Mouse (Mus musculus) liver, adult 2 months (tissue): ENCODE measurements at regions not wholly inside any gene's neighbourhood (a gene's known extent, or its start where the extent isn't known, plus 50 kb on each side); places are given as distances from the start of the nearest gene placed in this dataset.

Experiments used
- DNase-seq: peaks from one replicate; pipeline ENCODE4 v3.0.0-alpha.2; 2011; ENCODE audit warnings: low read depth, low spot score; ENCODE audit errors: extremely low read depth
- H3K27ac ChIP-seq: fragments of 200-500 bp; replicated peaks from 2 replicates; pipeline ENCODE4 v1.5.1; 2012; ENCODE audit warnings: low read depth, mild to moderate bottlenecking, control low read depth, inconsistent platforms, low read length; ENCODE audit not compliant: insufficient read depth
- H3K27me3 ChIP-seq: fragments of 200-500 bp; 2 replicates; pipeline ENCODE4 v1.6.1; 2012; ENCODE audit warnings: mild to moderate bottlenecking, moderate library complexity, low read length, inconsistent platforms; ENCODE audit not compliant: control insufficient read depth, insufficient read depth
- H3K36me3 ChIP-seq: fragments of 200-500 bp; 2 replicates; pipeline ENCODE4 v1.6.1; 2012; ENCODE audit warnings: low read length, inconsistent platforms; ENCODE audit not compliant: control insufficient read depth, insufficient read depth
- H3K4me1 ChIP-seq: fragments of 200-500 bp; 2 replicates; pipeline ENCODE4 v1.6.1; 2011; ENCODE audit warnings: low read length; ENCODE audit not compliant: control insufficient read depth, insufficient read depth
- H3K4me3 ChIP-seq: fragments of 200-500 bp; 2 replicates; pipeline ENCODE4 v1.5.1; 2011; ENCODE audit warnings: low read depth, mild to moderate bottlenecking, control low read depth, low read length, moderate library complexity; ENCODE audit not compliant: insufficient read depth
- H3K79me2 ChIP-seq: fragments of 200-500 bp; 2 replicates; pipeline ENCODE4 v1.6.1; 2012; ENCODE audit warnings: inconsistent platforms, mild to moderate bottlenecking, low read length, moderate library complexity; ENCODE audit not compliant: control insufficient read depth, insufficient read depth
- H3K9ac ChIP-seq: fragments of 200-500 bp; 2 replicates; pipeline ENCODE4 v1.6.1; 2012; ENCODE audit warnings: low read depth, mild to moderate bottlenecking, control low read depth, inconsistent platforms, low read length
- CTCF ChIP-seq: fragments of 200-500 bp; IDR thresholded peaks from 2 replicates; pipeline ENCODE4 v1.5.1; 2011; ENCODE audit warnings: low read depth, low read length, control low read depth
- POLR2A ChIP-seq: fragments of 200-500 bp; IDR thresholded peaks from 2 replicates; pipeline ENCODE4 v1.6.1; 2011; ENCODE audit warnings: low read length, control low read depth; ENCODE audit not compliant: insufficient read depth; ENCODE audit errors: extremely low read depth
- WGBS: fragments of 180-500 bp; shearing (Covaris S2); methylation state at CpG from one replicate; pipeline ENCODE4 v1.1.7; 2018; 5-methylcytosine and 5-hydroxymethylcytosine counted together

DNA sequence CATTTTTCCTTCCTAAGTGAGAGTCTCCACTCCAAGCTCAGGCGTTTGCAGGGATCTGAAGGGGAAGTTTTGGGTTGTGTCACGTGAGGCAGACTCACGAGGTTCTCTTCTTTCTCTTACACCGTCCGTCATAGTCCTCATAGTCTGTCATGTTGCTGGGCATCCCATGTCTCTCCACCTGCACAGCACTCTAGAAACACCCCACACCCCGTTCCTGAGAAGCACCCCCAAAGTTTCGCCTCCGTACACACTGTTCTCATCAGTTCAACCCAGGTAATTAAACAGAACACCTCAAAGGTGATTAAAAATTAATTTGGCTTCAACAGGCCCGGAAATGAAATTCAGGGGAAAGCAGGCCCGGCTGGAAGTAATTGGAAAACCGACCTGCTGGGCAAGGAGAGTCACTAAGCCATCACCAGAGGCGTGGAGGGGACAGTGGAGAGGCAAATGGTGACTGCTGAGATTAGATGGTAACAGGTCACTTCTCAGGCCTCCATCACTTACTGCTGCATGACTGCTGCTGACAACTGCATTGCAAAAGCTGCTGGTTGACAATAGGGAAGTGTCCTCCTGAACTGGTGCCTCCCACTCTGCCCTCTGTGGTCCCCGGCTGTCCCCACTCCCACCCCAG lies 63.1 kb upstream of the Smndc1 start:
- Histone ChIP-seq H3K27ac (no peak overlapping the region), H3K4me3 (no peak overlapping the region), H3K36me3 (no peaks in the 10 kb centered on the region), H3K4me1 (no peaks in the 10 kb centered on the region), H3K9ac (no peak overlapping the region), H3K27me3 (no peaks in the 10 kb centered on the region), H3K79me2 (no peaks in the 10 kb centered on the region)
- TF ChIP-seq CTCF = no peak
- no peak for TF ChIP-seq POLR2A
- no peak for DNase-seq
- 88% methylated on average over 13 of the region's 13 CpGs for WGBS

- no peaks in the 10 kb centered on the region for H3K79me2 ChIP-seq
- no peak overlapping the region for H3K27ac ChIP-seq
- H3K36me3 ChIP-seq = no peaks in the 10 kb centered on the region
- H3K27me3 ChIP-seq = no peaks in the 10 kb centered on the region
- H3K9ac ChIP-seq = no peak overlapping the region
- H3K4me3 ChIP-seq = no peak overlapping the region
- DNase-seq = no peak
- H3K4me1 ChIP-seq = no peaks in the 10 kb centered on the region
- 61% methylated on average over 3 of the region's 3 CpGs for WGBS
- TF ChIP-seq CTCF = no peak
- no peak for TF ChIP-seq POLR2A
Measured at GRCm38 (mm10) chr19:53452360-53452759, 62.0 kb upstream of the Smndc1 start.

- DNase-seq = no peak
- Histone ChIP-seq H3K36me3 (no peaks in the 10 kb centered on the region), H3K9ac (no peak overlapping the region), H3K79me2 (no peaks in the 10 kb centered on the region), H3K27me3 (no peaks in the 10 kb centered on the region), H3K27ac (no peak overlapping the region), H3K4me3 (no peak overlapping the region), H3K4me1 (no peaks in the 10 kb centered on the region)
- TF ChIP-seq CTCF = no peak
- TF ChIP-seq POLR2A = no peak
- WGBS = 89% methylated on average over 13 of the region's 13 CpGs
Measured at GRCm38 (mm10) chr19:53451388-53451922, 61.1 kb upstream of the Smndc1 start.

DNA sequence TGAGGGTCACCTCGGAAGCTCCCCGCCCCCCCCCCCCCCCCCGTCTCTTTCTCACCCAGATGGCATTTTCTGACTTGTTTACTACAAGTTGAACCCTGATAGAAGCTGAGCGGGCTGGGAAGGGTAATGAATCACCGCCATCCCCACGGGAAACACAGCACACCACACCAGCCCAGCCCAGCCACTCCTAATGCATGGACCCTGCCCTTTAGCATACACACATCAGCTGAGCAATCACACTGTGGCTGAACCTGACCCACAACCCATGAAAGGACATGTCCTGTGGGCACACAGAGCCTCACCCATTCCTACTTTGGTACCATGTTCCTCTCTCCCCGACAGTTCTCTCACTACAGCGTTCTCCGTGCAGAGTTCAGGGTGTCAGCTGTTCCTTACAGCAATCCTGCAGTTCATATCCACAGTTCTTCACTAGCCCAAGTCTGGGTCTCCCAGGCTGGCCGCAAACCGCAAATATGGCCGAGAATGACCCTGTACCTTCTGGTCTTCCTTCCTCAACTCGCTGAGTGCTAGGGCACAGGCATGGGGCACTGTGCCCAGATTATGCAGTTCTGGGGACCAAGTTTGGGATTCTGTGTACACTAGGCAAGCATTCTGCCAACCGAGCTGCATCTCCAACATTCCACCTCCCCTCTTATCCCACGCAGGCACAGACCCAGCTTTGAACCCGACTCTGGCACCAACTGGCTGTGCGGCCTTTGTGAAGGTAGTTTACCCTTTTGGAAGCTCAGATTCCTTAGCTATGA lies 60.4 kb upstream of the Smndc1 start:
- 73% methylated on average over 16 of the region's 17 CpGs for WGBS
- H3K27me3 ChIP-seq = no peaks in the 10 kb centered on the region
- H3K9ac ChIP-seq = no peak overlapping the region
- no peaks in the 10 kb centered on the region for H3K36me3 ChIP-seq
- no peak for DNase-seq
- H3K4me3 ChIP-seq = no peak overlapping the region
- TF ChIP-seq CTCF = no peak
- TF ChIP-seq POLR2A = no peak
- no peaks in the 10 kb centered on the region for H3K79me2 ChIP-seq
- H3K4me1 ChIP-seq = no peaks in the 10 kb centered on the region
- H3K27ac ChIP-seq = no peak overlapping the region

GRCm38 (mm10) chr19:53449137-53449783 lies 58.9 kb upstream of the Smndc1 start:
- 90% methylated on average over 17 of the region's 17 CpGs for WGBS
- no peak overlapping the region for H3K9ac ChIP-seq
- no peak overlapping the region for H3K27ac ChIP-seq
- H3K36me3 ChIP-seq = no peaks in the 10 kb centered on the region
- no peak for DNase-seq
- no peak for TF ChIP-seq POLR2A
- no peak for TF ChIP-seq CTCF
- no peaks in the 10 kb centered on the region for H3K27me3 ChIP-seq
- no peaks in the 10 kb centered on the region for H3K79me2 ChIP-seq
- H3K4me1 ChIP-seq = no peaks in the 10 kb centered on the region
- no peak overlapping the region for H3K4me3 ChIP-seq
